Mouse (Mus musculus) stomach, postnatal 0 days (tissue): Measurements from ENCODE around the gene Lrrc45.

ENCODE experiments used
- CTCF ChIP-seq: IDR thresholded peaks from 2 replicates; pipeline ENCODE4 v1.5.1; 2016; ENCODE audit warnings: antibody characterized with exemption, low read depth, mild to moderate bottlenecking, moderate library complexity
- EP300 ChIP-seq: optimal IDR thresholded peaks from 2 replicates; pipeline ENCODE3; 2016; ENCODE audit warnings: antibody characterized with exemption

DNA sequence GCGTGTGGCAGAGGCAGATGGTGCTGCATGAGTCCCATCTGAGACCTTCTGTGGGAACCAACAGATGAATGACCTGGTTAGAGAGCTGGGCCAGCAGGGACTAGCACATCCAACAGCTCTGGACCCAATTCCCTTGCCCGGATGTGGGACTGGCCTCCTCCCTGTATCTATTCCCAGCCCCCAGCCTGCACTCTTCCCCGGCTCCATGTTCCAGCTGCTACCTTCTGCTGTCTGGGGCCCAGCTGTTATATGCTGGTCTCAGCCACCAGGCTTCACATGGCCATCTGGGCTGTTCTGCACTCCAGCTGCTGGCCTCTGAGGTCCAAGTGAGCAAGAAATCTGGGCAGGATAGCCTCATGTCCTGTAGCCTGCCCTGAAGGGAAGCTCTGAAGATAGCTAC lies 48.3 kb upstream of the Lrrc45 start:
- TF ChIP-seq CTCF (no peak), EP300 (no peak)
